Mouse (Mus musculus) forebrain, embryonic 14.5 days (tissue): ENCODE data around the gene Hcn4. TPM values are rescaled to one million over a fixed set of nuclear protein-coding genes. Genes with fewer than 3 reads are reported as not detected.

Source experiments
- ATAC-seq: fragments of 200-750 bp; cut with Nextera tagmentation; 2 replicates; pipeline ENCODE4 v1.8.0; 2017; ENCODE audit warnings: mild to moderate bottlenecking, moderate library complexity
- DNase-seq: peaks from one replicate; pipeline ENCODE4 v3.0.0-alpha.2; 2015; ENCODE audit warnings: low spot score
- H3K27ac ChIP-seq: fragments of 300-500 bp; sonication (generic); 2 replicates; pipeline ENCODE4 v1.5.1; 2014; ENCODE audit warnings: low read depth, mild to moderate bottlenecking, control low read depth, low read length, moderate library complexity
- H3K27me3 ChIP-seq: fragments of 300-500 bp; sonication (generic); replicated peaks from 2 replicates; pipeline ENCODE4 v1.6.1; 2014; ENCODE audit warnings: low read length, control low read depth, mixed read lengths; ENCODE audit not compliant: control insufficient read depth, insufficient read depth
- H3K36me3 ChIP-seq: fragments of 300-500 bp; sonication (generic); 2 replicates; pipeline ENCODE4 v1.6.1; 2014; ENCODE audit warnings: low read length, control low read depth; ENCODE audit not compliant: control insufficient read depth, insufficient read depth
- H3K4me1 ChIP-seq: fragments of 300-500 bp; sonication (generic); 2 replicates; pipeline ENCODE4 v1.6.1; 2014; ENCODE audit warnings: antibody characterized with exemption, low read length, control low read depth; ENCODE audit not compliant: control insufficient read depth, insufficient read depth
- H3K4me2 ChIP-seq: fragments of 300-500 bp; sonication (generic); 2 replicates; pipeline ENCODE4 v1.6.1; 2014; ENCODE audit warnings: mild to moderate bottlenecking, control low read depth, low read length
- H3K4me3 ChIP-seq: fragments of 300-500 bp; sonication (generic); 2 replicates; pipeline ENCODE4 v1.5.1; 2014; ENCODE audit warnings: low read depth, low read length, control low read depth
- H3K9ac ChIP-seq: fragments of 300-500 bp; sonication (generic); 2 replicates; pipeline ENCODE4 v1.6.1; 2014; ENCODE audit warnings: mild to moderate bottlenecking, low read length, control low read depth, moderate library complexity
- H3K9me3 ChIP-seq: fragments of 300-500 bp; sonication (generic); replicated peaks from 2 replicates; pipeline ENCODE4 v1.6.1; 2016; ENCODE audit warnings: low read length, control low read depth, mixed read lengths; ENCODE audit not compliant: control insufficient read depth
- WGBS: fragments of 180-500 bp; shearing (Covaris S2); extraction: QIAGEN DNeasy Blood & Tissue Kit; methylation state at CpG from one replicate; pipeline ENCODE4 v1.1.7; 2014; 5-methylcytosine and 5-hydroxymethylcytosine counted together
- polyA plus RNA-seq: library from polyadenylated mRNA; unstranded; fragments of >200 nt; fragmentation: Nextera tagmentation; extraction: Ambion mirVana; gene quantifications from 2 replicates; pipeline ENCODE4 v1.2.1, GENCODE M21; 2014

The Hcn4 gene
- polyA plus RNA-seq: 2.6 and 3.0 TPM in 2 replicates

GRCm38 (mm10) chr9:58823139-58823917 lies at the start of gene Hcn4:
TSS of gene Hcn4 (plus strand) at chr9:58823412.
- DNase-seq (peak; percentile 60), ATAC-seq (peak; percentile 54; the same call in 1 of the 2 replicates)
- Histone ChIP-seq H3K27me3 (peaks cover 18% of the 10 kb centered on the region; the same call in 1 of the 2 replicates), H3K4me2 (peak within 1 kb of the TSS; percentile 97), H3K4me3 (peak within 1 kb of the TSS; percentile 80), H3K4me1 (peaks cover 10% of the 10 kb centered on the region; the same call in 1 of the 2 replicates), H3K36me3 (no peaks in the 10 kb centered on the region), H3K9me3 (no peaks in the 10 kb centered on the region), H3K9ac (peak within 1 kb of the TSS; percentile 87), H3K27ac (peak within 1 kb of the TSS; percentile 93)
- under 1% methylated on average over 58 of the region's 95 CpGs for WGBS

GRCm38 (mm10) chr9:58774761-58775160 lies 48.5 kb upstream of the Hcn4 start:
- DNase-seq (no peak), ATAC-seq (no peak)
- Histone ChIP-seq H3K4me1 (no peaks in the 10 kb centered on the region), H3K4me3 (no peak overlapping the region), H3K4me2 (no peak overlapping the region), H3K36me3 (no peaks in the 10 kb centered on the region), H3K27me3 (no peaks in the 10 kb centered on the region), H3K9ac (no peak overlapping the region), H3K27ac (no peak overlapping the region), H3K9me3 (no peaks in the 10 kb centered on the region)
- WGBS: 63% methylated on average over 3 of the region's 3 CpGs

- 15% methylated on average over 2 of the region's 2 CpGs for WGBS
- Histone ChIP-seq H3K4me2 (no peak overlapping the region), H3K27me3 (no peaks in the 10 kb centered on the region), H3K4me1 (no peaks in the 10 kb centered on the region), H3K27ac (no peak overlapping the region), H3K4me3 (no peak overlapping the region), H3K9ac (no peak overlapping the region), H3K9me3 (no peaks in the 10 kb centered on the region), H3K36me3 (no peaks in the 10 kb centered on the region)
- ATAC-seq (no peak), DNase-seq (no peak)
These were observed 47.8 kb upstream of the Hcn4 start for GRCm38 (mm10) chr9:58775363-58775762.

GRCm38 (mm10) chr9:58789476-58789875 lies 33.7 kb upstream of the Hcn4 start:
- Histone ChIP-seq H3K4me1 (no peaks in the 10 kb centered on the region), H3K27me3 (no peaks in the 10 kb centered on the region), H3K36me3 (no peaks in the 10 kb centered on the region), H3K4me3 (no peak overlapping the region), H3K4me2 (no peak overlapping the region), H3K9ac (no peak overlapping the region), H3K27ac (no peak overlapping the region), H3K9me3 (no peaks in the 10 kb centered on the region)
- DNase-seq (no peak), ATAC-seq (no peak)
- WGBS: 86% methylated on average over 3 of the region's 3 CpGs

- ATAC-seq: no peak
- H3K4me1 ChIP-seq: no peaks in the 10 kb centered on the region
- no peak overlapping the region for H3K4me3 ChIP-seq
- no peaks in the 10 kb centered on the region for H3K36me3 ChIP-seq
- H3K27ac ChIP-seq: no peak overlapping the region
- H3K9ac ChIP-seq: no peak overlapping the region
- 78% methylated on average over 7 of the region's 7 CpGs for WGBS
- no peaks in the 10 kb centered on the region for H3K9me3 ChIP-seq
- H3K27me3 ChIP-seq: no peaks in the 10 kb centered on the region
- DNase-seq: no peak
- no peak overlapping the region for H3K4me2 ChIP-seq
These were observed 25.1 kb upstream of the Hcn4 start for GRCm38 (mm10) chr9:58798155-58798554.

GRCm38 (mm10) chr9:58801441-58801840 lies 21.8 kb upstream of the Hcn4 start:
- Histone ChIP-seq H3K27ac (no peak overlapping the region), H3K4me2 (no peak overlapping the region), H3K9ac (no peak overlapping the region), H3K27me3 (no peaks in the 10 kb centered on the region), H3K36me3 (no peaks in the 10 kb centered on the region), H3K4me3 (no peak overlapping the region), H3K4me1 (peaks cover 4% of the 10 kb centered on the region; the same call in 1 of the 2 replicates), H3K9me3 (no peaks in the 10 kb centered on the region)
- 72% methylated on average over 2 of the region's 2 CpGs for WGBS
- DNase-seq (no peak), ATAC-seq (no peak)

GRCm38 (mm10) chr9:58802294-58802693 lies 20.9 kb upstream of the Hcn4 start:
- 71% methylated on average over 4 of the region's 4 CpGs for WGBS
- peaks cover 4% of the 10 kb centered on the region; the same call in 1 of the 2 replicates for H3K4me1 ChIP-seq
- no peak overlapping the region for H3K4me3 ChIP-seq
- ATAC-seq (no peak), DNase-seq (no peak)
- no peak overlapping the region for H3K27ac ChIP-seq
- no peaks in the 10 kb centered on the region for H3K27me3 ChIP-seq
- H3K9ac ChIP-seq: no peak overlapping the region
- H3K9me3 ChIP-seq: no peaks in the 10 kb centered on the region
- H3K4me2 ChIP-seq: no peak overlapping the region
- H3K36me3 ChIP-seq: no peaks in the 10 kb centered on the region

- Histone ChIP-seq H3K27ac (no peak overlapping the region), H3K27me3 (no peaks in the 10 kb centered on the region), H3K4me1 (peaks cover 4% of the 10 kb centered on the region; the same call in 1 of the 2 replicates), H3K36me3 (no peaks in the 10 kb centered on the region), H3K4me2 (no peak overlapping the region), H3K9me3 (no peaks in the 10 kb centered on the region), H3K9ac (no peak overlapping the region), H3K4me3 (no peak overlapping the region)
- DNase-seq: no peak
- no peak for ATAC-seq
- WGBS: 91% methylated on average over 5 of the region's 5 CpGs
These were observed 20.4 kb upstream of the Hcn4 start for GRCm38 (mm10) chr9:58802802-58803201.
